Mouse (Mus musculus) right cerebral cortex, postnatal 36 days (tissue): ENCODE data around the gene Ints3.
A peak's percentile ranks its signal among the peaks of the same experiment; 100 is the strongest.

Source experiments
- DNase-seq, 2 experiments: peaks; one replicate each; pipeline ENCODE4 v3.0.0; 2022; ENCODE audit warnings: low spot score in 2 of 2, mixed read lengths in 1 of 2

Ints3 gene

GRCm38 (mm10) chr3:90433381-90434020 is at the start of gene Ints3:
TSS of gene Ints3 (minus strand) at chr3:90433622.
- peak; percentile 100 for DNase-seq

GRCm38 (mm10) chr3:90475831-90476611 is 42.6 kb upstream of the Ints3 start, which contains the start of gene Ilf2:
TSS of gene Ilf2 (plus strand) at chr3:90476126.
- DNase-seq: peak; percentile 95

- DNase-seq: no peak
Measured at GRCm38 (mm10) chr3:90475151-90475830, 41.9 kb upstream of the Ints3 start.

GRCm38 (mm10) chr3:90472213-90472612 is 38.8 kb upstream of the Ints3 start:
- no peak for DNase-seq

GRCm38 (mm10) chr3:90467618-90468300 is 34.3 kb upstream of the Ints3 start:
- no peak for DNase-seq

- peak in 1 of 2 experiments; percentile 32 for DNase-seq
Measured at GRCm38 (mm10) chr3:90466311-90466766, 32.9 kb upstream of the Ints3 start.

GRCm38 (mm10) chr3:90465686-90466310 is 32.4 kb upstream of the Ints3 start, which contains the start of gene Npr1:
TSS of gene Npr1 (minus strand) at chr3:90465866.
- no peak for DNase-seq

GRCm38 (mm10) chr3:90465081-90465685 is 31.8 kb upstream of the Ints3 start:
- DNase-seq: no peak

GRCm38 (mm10) chr3:90464552-90465080 is 31.2 kb upstream of the Ints3 start:
- DNase-seq: no peak

GRCm38 (mm10) chr3:90462579-90462978 is 29.2 kb upstream of the Ints3 start:
- DNase-seq: no peak

- no peak for DNase-seq
Measured at GRCm38 (mm10) chr3:90461935-90462334, 28.5 kb upstream of the Ints3 start.

GRCm38 (mm10) chr3:90460315-90460714 is 26.9 kb upstream of the Ints3 start:
- DNase-seq: no peak

GRCm38 (mm10) chr3:90459727-90460126 is 26.3 kb upstream of the Ints3 start:
- DNase-seq: no peak

GRCm38 (mm10) chr3:90454931-90455330 is 21.5 kb upstream of the Ints3 start:
- no peak for DNase-seq

- DNase-seq: peak in 1 of 2 experiments; percentile 64
Measured at GRCm38 (mm10) chr3:90451396-90452095, 18.1 kb upstream of the Ints3 start.

GRCm38 (mm10) chr3:90450874-90451273 is 17.5 kb upstream of the Ints3 start:
- no peak for DNase-seq

- no peak for DNase-seq
Measured at GRCm38 (mm10) chr3:90448626-90449025, 15.2 kb upstream of the Ints3 start.

GRCm38 (mm10) chr3:90447123-90447494 is 13.7 kb upstream of the Ints3 start:
- DNase-seq: no peak

- DNase-seq: peak; percentile 30 to 54
Measured at GRCm38 (mm10) chr3:90446389-90447122, 13.1 kb upstream of the Ints3 start.
